Mouse (Mus musculus) kidney, embryonic 16.5 days (tissue): Measurements from ENCODE around the gene Coq5. TPM values are rescaled to one million over a fixed set of nuclear protein-coding genes. Genes with fewer than 3 reads are reported as not detected.
A peak's percentile ranks its signal among the peaks of the same experiment; 100 is the strongest.
"Not testable (repeated sequence)": the region's sequence is repeated elsewhere in the genome, so short reads cannot be mapped to it uniquely, and the experiment has no call there.

ENCODE experiments used
- ATAC-seq: fragments of 200-750 bp; cut with Nextera tagmentation; 2 replicates; pipeline ENCODE4 v1.8.0; 2017; ENCODE audit warnings: moderate TSS enrichment; ENCODE audit not compliant: low FRiP score, low TSS enrichment
- H3K27ac ChIP-seq: fragments of 300-500 bp; sonication (generic); 2 replicates; pipeline ENCODE4 v1.5.1; 2014; ENCODE audit warnings: low read length
- H3K27me3 ChIP-seq: fragments of 300-500 bp; sonication (generic); 2 replicates; pipeline ENCODE4 v1.6.1; 2014; ENCODE audit warnings: low read length, control low read depth, mixed read lengths; ENCODE audit not compliant: insufficient read depth
- H3K36me3 ChIP-seq: fragments of 300-500 bp; sonication (generic); 2 replicates; pipeline ENCODE4 v1.6.1; 2014; ENCODE audit warnings: low read length, control low read depth, mixed read lengths; ENCODE audit not compliant: insufficient read depth
- H3K4me1 ChIP-seq: fragments of 300-500 bp; sonication (generic); 2 replicates; pipeline ENCODE4 v1.6.1; 2014; ENCODE audit warnings: low read length, control low read depth, mixed read lengths; ENCODE audit not compliant: insufficient read depth
- H3K4me2 ChIP-seq: fragments of 300-500 bp; sonication (generic); replicated peaks from 2 replicates; pipeline ENCODE4 v1.6.1; 2014; ENCODE audit warnings: low read depth, low read length
- H3K4me3 ChIP-seq: fragments of 300-500 bp; sonication (generic); 2 replicates; pipeline ENCODE4 v1.5.1; 2014; ENCODE audit warnings: mild to moderate bottlenecking, low read length
- H3K9ac ChIP-seq: fragments of 300-500 bp; sonication (generic); replicated peaks from 2 replicates; pipeline ENCODE4 v1.6.1; 2014; ENCODE audit warnings: low read length
- H3K9me3 ChIP-seq: fragments of 300-500 bp; sonication (generic); 2 replicates; pipeline ENCODE4 v1.6.1; 2016; ENCODE audit warnings: low read length, control low read depth
- WGBS: fragments of 180-500 bp; shearing (Covaris S2); extraction: QIAGEN DNeasy Blood & Tissue Kit; methylation state at CpG from one replicate; pipeline ENCODE4 v1.1.7; 2014; 5-methylcytosine and 5-hydroxymethylcytosine counted together
- polyA plus RNA-seq: library from polyadenylated mRNA; unstranded; fragments of >200 nt; fragmentation: Nextera tagmentation; extraction: Ambion mirVana; gene quantifications from 2 replicates; pipeline ENCODE4 v1.2.1, GENCODE M21; 2015

The Coq5 gene
- polyA plus RNA-seq, 1 experiment from 2014 or later = 55.8 TPM

DNA sequence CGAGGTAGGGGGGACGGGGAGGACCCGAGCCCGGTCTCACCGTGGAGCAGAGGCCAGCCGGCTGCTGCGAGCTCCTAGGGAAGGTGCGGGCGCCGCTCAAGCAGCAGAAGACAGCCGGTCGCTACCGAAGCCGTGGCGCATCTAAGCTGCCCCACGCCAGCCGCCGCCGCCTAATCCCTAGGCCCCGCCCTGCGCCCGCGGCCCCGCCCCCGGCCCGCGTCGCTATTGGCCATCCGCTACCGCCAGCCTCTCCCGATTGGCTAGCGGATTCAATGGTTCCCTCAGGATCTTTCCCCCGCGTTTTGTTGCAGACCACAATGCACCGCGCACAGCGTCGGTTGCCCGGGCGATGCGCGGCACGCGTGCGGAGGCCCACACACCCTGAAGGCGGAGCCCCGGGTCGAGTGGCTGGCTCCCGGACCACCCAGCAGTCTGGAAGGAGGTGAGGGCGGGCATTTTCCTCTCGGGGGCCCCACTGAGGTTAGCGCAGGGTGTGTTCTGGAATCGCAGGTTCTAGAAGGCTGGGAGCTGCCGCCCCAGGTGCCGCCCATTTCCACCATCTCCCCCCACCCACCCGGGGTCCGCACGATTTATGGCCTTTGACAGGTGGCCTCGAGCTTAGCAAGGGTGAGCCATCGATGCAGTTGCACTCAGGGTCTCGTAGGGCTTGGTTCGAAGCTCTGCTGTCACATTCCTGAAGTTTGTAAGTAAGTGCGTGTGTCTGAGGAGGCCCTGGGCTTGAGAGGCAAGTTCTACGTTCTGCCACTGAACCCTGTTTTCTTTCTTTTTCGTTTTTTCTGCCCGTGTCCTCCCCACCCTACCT lies 21.5 kb downstream of the Coq5 start, which contains the start of gene Dynll1:
Dynll1 (minus strand) TSS at position 208 of the 823 bp plus-strand sequence.
- H3K4me1 ChIP-seq = peaks cover 24% of the 10 kb centered on the region
- under 1% methylated on average over 65 of the region's 66 CpGs for WGBS
- peak; percentile 98 for ATAC-seq

DNA sequence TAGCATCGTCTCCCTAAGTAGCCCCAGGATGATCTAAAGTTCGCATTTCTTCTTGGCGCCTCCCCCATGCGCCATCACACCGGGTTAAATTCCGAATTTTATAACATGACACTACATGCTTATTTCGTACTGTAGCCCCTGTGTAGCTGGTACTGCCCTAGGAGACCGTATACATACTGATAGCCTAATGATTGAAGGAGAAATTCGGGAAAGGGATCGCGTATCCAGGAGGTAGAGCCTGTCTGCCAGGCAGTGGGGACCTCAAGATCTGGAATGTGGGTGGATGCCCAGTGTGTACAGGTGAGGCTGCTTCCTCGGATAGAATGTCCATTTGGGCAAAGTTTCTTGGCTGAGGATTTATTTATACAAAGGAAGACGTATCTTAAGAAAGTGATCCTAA lies 22.1 kb downstream of the Coq5 start:
- H3K4me3 ChIP-seq = peak overlapping the region; percentile 94
- H3K27me3 ChIP-seq = no peaks in the 10 kb centered on the region
- H3K27ac ChIP-seq = peak overlapping the region; percentile 74
- H3K4me1 ChIP-seq = peaks cover 24% of the 10 kb centered on the region
- 0 out of 2 replicates have a peak, but pooled peaks have one; percentile 0 for ATAC-seq
- 17% methylated on average over 13 of the region's 13 CpGs for WGBS
- H3K4me2 ChIP-seq = peak overlapping the region; percentile 62
- H3K9ac ChIP-seq = peak overlapping the region; percentile 70
- no peaks in the 10 kb centered on the region for H3K9me3 ChIP-seq
- peaks cover 24% of the 10 kb centered on the region for H3K36me3 ChIP-seq

More for the DNA sequence above, 21.5 kb downstream of the Coq5 start, which contains the start of gene Dynll1:
- peak within 1 kb of the TSS; percentile 63 for H3K4me2 ChIP-seq
- no peaks in the 10 kb centered on the region for H3K9me3 ChIP-seq
- peak within 1 kb of the TSS; percentile 96 for H3K27ac ChIP-seq
- peaks cover 30% of the 10 kb centered on the region for H3K36me3 ChIP-seq
- H3K4me3 ChIP-seq = peak within 1 kb of the TSS; percentile 94
- H3K27me3 ChIP-seq = no peaks in the 10 kb centered on the region
- H3K9ac ChIP-seq = peak within 1 kb of the TSS; percentile 92

DNA sequence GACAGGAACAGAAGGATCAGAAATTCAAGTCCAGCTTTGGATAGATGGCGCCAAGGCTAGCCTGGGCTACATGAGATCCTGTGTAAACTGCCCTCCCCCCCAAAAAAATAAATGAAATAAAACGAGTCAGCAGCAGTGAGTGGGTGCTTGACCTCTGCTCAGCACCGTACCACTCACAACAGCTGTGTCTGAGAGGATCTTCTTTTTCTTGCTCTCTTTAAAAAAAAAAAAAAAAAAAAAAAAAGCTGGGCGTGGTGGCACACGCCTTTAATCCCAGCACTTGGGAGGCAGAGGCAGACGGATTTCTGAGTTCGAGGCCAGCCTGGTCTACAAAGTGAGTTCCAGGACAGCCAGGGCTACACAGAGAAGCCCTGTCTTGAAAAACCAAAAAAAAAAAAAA lies 22.7 kb downstream of the Coq5 start:
- not testable (repeated sequence) for H3K27ac ChIP-seq, H3K4me3 ChIP-seq, H3K27me3 ChIP-seq, ATAC-seq, H3K9me3 ChIP-seq, H3K9ac ChIP-seq, H3K4me2 ChIP-seq
- H3K36me3 ChIP-seq = peaks cover 18% of the 10 kb centered on the region
- WGBS = 67% methylated on average over 3 of the region's 7 CpGs
- peaks cover 24% of the 10 kb centered on the region for H3K4me1 ChIP-seq

DNA sequence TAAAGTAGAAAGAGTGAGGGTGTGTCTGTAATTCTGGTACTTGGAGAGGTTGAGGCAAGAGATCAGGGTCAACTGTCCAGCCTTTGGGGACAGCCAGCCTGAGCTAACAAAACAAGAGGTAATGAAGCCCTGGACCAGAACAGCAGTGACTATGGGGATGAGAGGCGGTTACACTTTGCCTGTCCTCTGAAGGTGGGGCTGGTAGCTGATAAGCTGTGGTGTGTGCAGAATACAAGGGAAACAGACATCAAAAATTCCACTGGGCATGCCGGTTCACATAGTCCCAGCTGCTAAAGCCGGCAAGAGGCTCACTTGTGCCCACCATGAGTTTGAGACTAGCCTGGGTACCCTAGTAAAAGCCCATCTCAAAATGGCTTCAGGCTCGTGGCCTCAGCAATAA lies 32.9 kb downstream of the Coq5 start:
- Histone ChIP-seq H3K36me3 (no peaks in the 10 kb centered on the region), H3K4me3 (no peak overlapping the region), H3K9me3 (no peaks in the 10 kb centered on the region), H3K4me2 (no peak overlapping the region), H3K9ac (no peak overlapping the region), H3K27me3 (no peaks in the 10 kb centered on the region), H3K27ac (no peak overlapping the region), H3K4me1 (peaks cover 20% of the 10 kb centered on the region)
- WGBS = 84% methylated on average over 4 of the region's 4 CpGs
- ATAC-seq = no peak

DNA sequence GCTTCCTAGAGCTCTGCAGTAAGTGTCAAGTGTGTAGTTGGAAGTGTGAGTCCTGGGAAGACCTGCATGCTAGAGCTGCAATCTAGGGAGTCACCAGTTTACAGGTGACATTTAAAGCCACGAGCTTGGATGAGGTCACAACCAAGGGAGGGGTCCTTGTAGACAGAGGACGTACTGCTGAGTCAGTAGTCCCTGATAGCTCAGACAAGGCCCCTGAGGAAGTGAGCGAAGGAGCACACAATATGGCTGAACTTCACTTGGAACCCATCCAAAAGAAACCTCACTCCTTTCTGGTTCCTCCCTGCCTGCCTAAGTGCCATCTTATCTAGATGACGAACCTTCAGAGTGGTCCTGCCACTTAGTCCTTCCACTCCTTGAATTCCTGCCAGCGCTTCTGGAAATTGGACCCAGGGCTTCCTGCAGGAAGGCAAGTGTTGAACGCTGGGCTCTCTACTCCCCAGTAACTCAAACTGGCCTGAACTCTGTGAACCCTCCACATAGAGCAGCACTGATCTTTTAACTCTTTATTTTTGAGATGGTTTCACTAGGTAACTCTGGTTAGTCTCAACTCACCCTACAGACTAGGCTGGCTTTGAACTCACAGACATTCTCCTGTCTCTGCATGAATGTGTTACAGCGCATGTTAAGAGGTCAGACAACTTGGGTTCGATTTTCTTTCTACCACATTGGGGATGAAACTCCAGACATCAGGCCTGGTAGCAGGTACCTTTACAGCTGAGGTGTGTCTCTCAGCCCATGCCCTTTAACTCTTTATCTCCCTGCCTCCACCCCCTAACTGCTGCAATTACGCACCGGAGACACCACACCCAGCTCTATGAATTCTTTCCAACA lies 33.6 kb downstream of the Coq5 start:
- H3K4me1 ChIP-seq = peaks cover 27% of the 10 kb centered on the region
- H3K4me3 ChIP-seq = no peak overlapping the region
- H3K27me3 ChIP-seq = no peaks in the 10 kb centered on the region
- H3K27ac ChIP-seq = no peak overlapping the region
- no peak overlapping the region for H3K9ac ChIP-seq
- no peak overlapping the region for H3K4me2 ChIP-seq
- WGBS = 53% methylated on average over 10 of the region's 10 CpGs
- no peaks in the 10 kb centered on the region for H3K36me3 ChIP-seq
- no peaks in the 10 kb centered on the region for H3K9me3 ChIP-seq
- peak; percentile 52 for ATAC-seq

DNA sequence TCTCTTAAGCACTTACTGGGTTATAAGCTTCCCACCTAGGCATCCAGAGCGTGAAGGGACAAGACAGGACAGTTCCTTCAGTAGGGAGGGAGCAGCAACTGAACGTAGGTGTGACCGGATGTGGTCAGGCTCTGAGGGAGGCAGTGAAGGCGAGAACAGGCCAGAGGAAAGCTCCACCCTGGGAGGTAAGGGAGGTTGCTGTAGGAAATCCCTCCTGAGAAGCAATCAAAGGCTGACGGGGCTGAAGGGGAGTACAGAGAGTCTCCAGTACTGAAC lies 34.1 kb downstream of the Coq5 start:
- no peaks in the 10 kb centered on the region for H3K9me3 ChIP-seq
- H3K9ac ChIP-seq = no peak overlapping the region
- H3K27me3 ChIP-seq = no peaks in the 10 kb centered on the region
- no peak overlapping the region for H3K4me2 ChIP-seq
- no peaks in the 10 kb centered on the region for H3K36me3 ChIP-seq
- H3K4me1 ChIP-seq = peaks cover 31% of the 10 kb centered on the region
- no peak overlapping the region for H3K27ac ChIP-seq
- 44% methylated on average over 5 of the region's 5 CpGs for WGBS
- no peak overlapping the region for H3K4me3 ChIP-seq
- no peak for ATAC-seq

DNA sequence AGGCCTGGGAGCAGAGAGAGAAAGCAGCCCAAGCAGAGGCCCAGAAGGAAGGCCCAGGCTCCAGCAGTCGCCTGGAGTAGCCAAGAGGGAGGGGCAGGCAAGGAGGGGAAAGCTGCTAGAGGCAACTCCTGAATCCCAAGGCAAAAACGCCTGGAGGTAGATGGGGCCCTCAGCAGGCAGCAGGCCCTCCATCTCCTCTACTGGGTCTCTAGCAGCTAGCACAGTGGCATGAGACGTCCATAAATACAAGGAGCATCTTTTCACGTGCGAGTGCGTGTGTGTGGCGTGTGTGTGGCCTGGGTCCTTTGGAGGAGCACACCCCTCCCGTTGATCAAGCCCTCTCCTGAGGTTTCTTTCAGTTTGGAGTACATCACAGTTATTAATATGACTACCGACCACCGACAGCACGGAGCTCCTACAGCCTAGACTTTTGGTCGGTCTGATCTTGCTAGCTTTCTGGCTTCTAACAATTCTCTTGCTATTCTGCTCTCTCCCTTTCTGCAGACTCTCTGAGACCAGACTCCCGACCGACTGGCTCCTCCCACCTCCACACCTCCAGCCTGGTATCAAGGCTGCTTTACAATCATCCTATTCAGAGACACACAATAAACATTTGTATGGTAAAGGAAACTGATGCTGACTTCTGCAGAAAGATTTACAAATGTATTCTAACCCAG lies 37.6 kb downstream of the Coq5 start:
- no peaks in the 10 kb centered on the region for H3K9me3 ChIP-seq
- peaks cover 43% of the 10 kb centered on the region for H3K4me1 ChIP-seq
- ATAC-seq = no peak
- peak overlapping the region; percentile 9 for H3K27ac ChIP-seq
- no peaks in the 10 kb centered on the region for H3K36me3 ChIP-seq
- no peaks in the 10 kb centered on the region for H3K27me3 ChIP-seq
- peak overlapping the region; percentile 40 for H3K4me2 ChIP-seq
- 12% methylated on average over 14 of the region's 14 CpGs for WGBS
- no peak overlapping the region for H3K4me3 ChIP-seq
- H3K9ac ChIP-seq = peak overlapping the region; percentile 53

DNA sequence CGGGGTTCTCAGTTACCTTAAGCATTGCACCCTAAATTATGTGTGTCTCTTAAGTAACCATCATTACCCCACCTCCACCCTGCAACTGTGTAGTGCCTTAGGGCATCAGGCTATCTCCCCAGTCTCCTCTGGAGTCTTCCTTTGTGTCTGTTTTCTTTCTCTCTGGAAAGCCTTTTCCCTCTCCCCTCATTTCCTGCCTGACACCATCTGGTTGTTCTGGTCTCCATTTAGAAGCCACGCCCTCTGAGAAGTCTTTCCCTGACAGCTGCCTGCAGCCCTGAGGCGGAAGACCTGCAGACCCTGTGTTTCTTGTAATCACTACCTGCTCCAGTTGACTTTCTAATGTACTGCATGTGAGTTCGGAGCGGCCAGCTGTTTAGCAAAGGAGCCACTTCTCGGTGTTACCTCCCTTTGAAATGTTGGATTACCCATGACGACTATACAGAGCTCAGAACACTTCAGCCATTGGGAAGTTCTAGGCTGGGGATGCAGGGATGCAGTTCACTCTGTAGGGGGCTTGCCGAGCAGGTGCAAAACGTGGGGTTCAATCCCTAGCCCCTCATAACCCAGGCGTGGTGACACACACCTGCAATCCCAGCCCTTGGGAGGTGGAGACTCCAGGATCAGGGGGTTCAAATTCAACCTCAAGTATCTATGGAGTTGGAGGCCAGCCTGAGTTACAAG lies 38.3 kb downstream of the Coq5 start:
- H3K9ac ChIP-seq = peak overlapping the region; percentile 53
- H3K27ac ChIP-seq = peak overlapping the region; percentile 18
- 0 out of 2 replicates have a peak overlapping the region, but pooled peaks have one; percentile 12 for H3K4me3 ChIP-seq
- WGBS = 6% methylated on average over 10 of the region's 10 CpGs
- H3K27me3 ChIP-seq = no peaks in the 10 kb centered on the region
- H3K9me3 ChIP-seq = no peaks in the 10 kb centered on the region
- no peaks in the 10 kb centered on the region for H3K36me3 ChIP-seq
- ATAC-seq = peak; percentile 29; the same call in 1 of the 2 replicates
- peak overlapping the region; percentile 40 for H3K4me2 ChIP-seq
- H3K4me1 ChIP-seq = peaks cover 43% of the 10 kb centered on the region
